Mouse (Mus musculus) neural tube, embryonic 14.5 days (tissue): ENCODE data around the gene Pla1a. TPM values are rescaled to one million over a fixed set of nuclear protein-coding genes. Genes with fewer than 3 reads are reported as not detected.

Experiments
- ATAC-seq: fragments of 200-750 bp; cut with Nextera tagmentation; 2 replicates; pipeline ENCODE4 v1.8.0; 2017; ENCODE audit warnings: low read depth, mild to moderate bottlenecking, moderate TSS enrichment, moderate library complexity
- H3K27ac ChIP-seq: fragments of 300-500 bp; sonication (generic); 2 replicates; pipeline ENCODE4 v1.5.1; 2014; ENCODE audit warnings: low read depth, mild to moderate bottlenecking, control low read depth, low read length, moderate library complexity, mixed read lengths
- H3K27me3 ChIP-seq: fragments of 300-500 bp; sonication (generic); 2 replicates; pipeline ENCODE4 v1.6.1; 2014; ENCODE audit warnings: low read length; ENCODE audit not compliant: control insufficient read depth, insufficient read depth
- H3K36me3 ChIP-seq: fragments of 300-500 bp; sonication (generic); 2 replicates; pipeline ENCODE4 v1.6.1; 2014; ENCODE audit warnings: low read length, mixed read lengths; ENCODE audit not compliant: control insufficient read depth, insufficient read depth
- H3K4me1 ChIP-seq: fragments of 300-500 bp; sonication (generic); 2 replicates; pipeline ENCODE4 v1.6.1; 2014; ENCODE audit warnings: low read length; ENCODE audit not compliant: control insufficient read depth, insufficient read depth
- H3K4me2 ChIP-seq: fragments of 300-500 bp; sonication (generic); 2 replicates; pipeline ENCODE4 v1.6.1; 2014; ENCODE audit warnings: mild to moderate bottlenecking, low read depth, low read length, control low read depth
- H3K4me3 ChIP-seq: fragments of 300-500 bp; sonication (generic); 2 replicates; pipeline ENCODE4 v1.5.1; 2014; ENCODE audit warnings: low read depth, low read length, control low read depth, mixed read lengths
- H3K9ac ChIP-seq: fragments of 300-500 bp; sonication (generic); replicated peaks from 2 replicates; pipeline ENCODE4 v1.6.1; 2014; ENCODE audit warnings: low read depth, mild to moderate bottlenecking, control low read depth, low read length, mixed read lengths
- H3K9me3 ChIP-seq: fragments of 300-500 bp; sonication (generic); 2 replicates; pipeline ENCODE4 v1.6.1; 2016; ENCODE audit warnings: low read length; ENCODE audit not compliant: control insufficient read depth
- WGBS: fragments of 180-500 bp; shearing (Covaris S2); extraction: QIAGEN DNeasy Blood & Tissue Kit; methylation state at CpG from one replicate; pipeline ENCODE4 v1.1.7; 2014; 5-methylcytosine and 5-hydroxymethylcytosine counted together
- polyA plus RNA-seq: library from polyadenylated mRNA; unstranded; fragments of >200 nt; fragmentation: Nextera tagmentation; extraction: Ambion mirVana; gene quantifications from 2 replicates; pipeline ENCODE4 v1.2.1, GENCODE M21; 2014

Pla1a gene
- polyA plus RNA-seq, 1 experiment from 2014 or later = 0.47 TPM

- no peak overlapping the region for H3K9ac ChIP-seq
- H3K27me3 ChIP-seq = no peaks in the 10 kb centered on the region
- ATAC-seq = no peak
- H3K9me3 ChIP-seq = no peaks in the 10 kb centered on the region
- WGBS = 96% methylated on average over 7 of the region's 7 CpGs
- H3K4me3 ChIP-seq = no peak overlapping the region
- no peaks in the 10 kb centered on the region for H3K4me1 ChIP-seq
- H3K36me3 ChIP-seq = peaks cover 28% of the 10 kb centered on the region
- H3K27ac ChIP-seq = no peak overlapping the region
- no peak overlapping the region for H3K4me2 ChIP-seq
Observed at GRCm38 (mm10) chr16:38443721-38444464, 10.9 kb upstream of the Pla1a start.

GRCm38 (mm10) chr16:38442216-38442615 is 9.3 kb upstream of the Pla1a start:
- H3K9me3 ChIP-seq = no peaks in the 10 kb centered on the region
- no peak overlapping the region for H3K9ac ChIP-seq
- H3K36me3 ChIP-seq = peaks cover 19% of the 10 kb centered on the region
- no peak overlapping the region for H3K27ac ChIP-seq
- H3K4me1 ChIP-seq = no peaks in the 10 kb centered on the region
- ATAC-seq = no peak
- H3K4me3 ChIP-seq = no peak overlapping the region
- WGBS = 85% methylated on average over 8 of the region's 8 CpGs
- H3K27me3 ChIP-seq = no peaks in the 10 kb centered on the region
- no peak overlapping the region for H3K4me2 ChIP-seq

GRCm38 (mm10) chr16:38441611-38442010 is 8.7 kb upstream of the Pla1a start:
- Histone ChIP-seq H3K4me2 (no peak overlapping the region), H3K4me1 (no peaks in the 10 kb centered on the region), H3K4me3 (no peak overlapping the region), H3K36me3 (peaks cover 13% of the 10 kb centered on the region), H3K9ac (no peak overlapping the region), H3K27ac (no peak overlapping the region), H3K27me3 (no peaks in the 10 kb centered on the region), H3K9me3 (no peaks in the 10 kb centered on the region)
- WGBS = 91% methylated on average over 5 of the region's 5 CpGs
- no peak for ATAC-seq

GRCm38 (mm10) chr16:38440403-38440802 is 7.5 kb upstream of the Pla1a start:
- H3K27me3 ChIP-seq = no peaks in the 10 kb centered on the region
- WGBS = 91% methylated on average over 6 of the region's 6 CpGs
- H3K4me2 ChIP-seq = no peak overlapping the region
- H3K27ac ChIP-seq = no peak overlapping the region
- no peak overlapping the region for H3K9ac ChIP-seq
- no peaks in the 10 kb centered on the region for H3K4me1 ChIP-seq
- no peaks in the 10 kb centered on the region for H3K9me3 ChIP-seq
- H3K4me3 ChIP-seq = no peak overlapping the region
- peaks cover 6% of the 10 kb centered on the region; the same call in 1 of the 2 replicates for H3K36me3 ChIP-seq
- ATAC-seq = no peak

- no peak overlapping the region for H3K4me3 ChIP-seq
- H3K27me3 ChIP-seq = no peaks in the 10 kb centered on the region
- H3K36me3 ChIP-seq = no peaks in the 10 kb centered on the region
- ATAC-seq = no peak
- H3K27ac ChIP-seq = no peak overlapping the region
- H3K4me1 ChIP-seq = no peaks in the 10 kb centered on the region
- H3K9me3 ChIP-seq = no peaks in the 10 kb centered on the region
- no peak overlapping the region for H3K4me2 ChIP-seq
- no peak overlapping the region for H3K9ac ChIP-seq
- 96% methylated on average over 1 of the region's 1 CpGs for WGBS
Observed at GRCm38 (mm10) chr16:38439190-38439589, 6.2 kb upstream of the Pla1a start.

- Histone ChIP-seq H3K27me3 (no peaks in the 10 kb centered on the region), H3K9ac (no peak overlapping the region), H3K36me3 (no peaks in the 10 kb centered on the region), H3K27ac (no peak overlapping the region), H3K4me2 (no peak overlapping the region), H3K4me3 (no peak overlapping the region), H3K4me1 (no peaks in the 10 kb centered on the region), H3K9me3 (no peaks in the 10 kb centered on the region)
- 90% methylated on average over 4 of the region's 4 CpGs for WGBS
- no peak for ATAC-seq
Observed at GRCm38 (mm10) chr16:38434295-38434795, 1.4 kb upstream of the Pla1a start.

GRCm38 (mm10) chr16:38433514-38433913 is 569 bp upstream of the Pla1a start:
- no peaks in the 10 kb centered on the region for H3K36me3 ChIP-seq
- ATAC-seq = no peak
- H3K4me1 ChIP-seq = no peaks in the 10 kb centered on the region

GRCm38 (mm10) chr16:38431446-38432185 is 1.3 kb downstream of the Pla1a start:
- WGBS = 60% methylated on average over 13 of the region's 13 CpGs
- Histone ChIP-seq H3K4me2 (no peak overlapping the region), H3K27ac (no peak overlapping the region), H3K4me1 (no peaks in the 10 kb centered on the region), H3K9ac (no peak overlapping the region), H3K9me3 (no peaks in the 10 kb centered on the region), H3K27me3 (no peaks in the 10 kb centered on the region), H3K36me3 (no peaks in the 10 kb centered on the region), H3K4me3 (no peak overlapping the region)
- ATAC-seq = no peak

More at GRCm38 (mm10) chr16:38433514-38433913, 569 bp upstream of the Pla1a start:
- Histone ChIP-seq H3K9me3 (no peaks in the 10 kb centered on the region), H3K27ac (no peak overlapping the region), H3K4me3 (no peak overlapping the region), H3K4me2 (no peak overlapping the region), H3K27me3 (no peaks in the 10 kb centered on the region), H3K9ac (no peak overlapping the region)
- 91% methylated on average over 8 of the region's 8 CpGs for WGBS

- H3K27me3 ChIP-seq = no peaks in the 10 kb centered on the region
- H3K27ac ChIP-seq = no peak overlapping the region
- H3K4me2 ChIP-seq = no peak overlapping the region
- H3K4me1 ChIP-seq = no peaks in the 10 kb centered on the region
- no peaks in the 10 kb centered on the region for H3K9me3 ChIP-seq
- no peak overlapping the region for H3K4me3 ChIP-seq
- ATAC-seq = no peak
- H3K9ac ChIP-seq = no peak overlapping the region
- no peaks in the 10 kb centered on the region for H3K36me3 ChIP-seq
- 86% methylated on average over 1 of the region's 1 CpGs for WGBS
Observed at GRCm38 (mm10) chr16:38425799-38426198, 7.1 kb downstream of the Pla1a start.
